Mouse (Mus musculus) thymus, postnatal 14 days (tissue): ENCODE measurements at regions not wholly inside any gene's neighbourhood (a gene's known extent, or its start where the extent isn't known, plus 50 kb on each side); places are given as distances from the start of the nearest gene placed in this dataset.

ENCODE experiments used
- DNase-seq: peaks from one replicate; pipeline ENCODE4 v3.0.0; 2021

DNA sequence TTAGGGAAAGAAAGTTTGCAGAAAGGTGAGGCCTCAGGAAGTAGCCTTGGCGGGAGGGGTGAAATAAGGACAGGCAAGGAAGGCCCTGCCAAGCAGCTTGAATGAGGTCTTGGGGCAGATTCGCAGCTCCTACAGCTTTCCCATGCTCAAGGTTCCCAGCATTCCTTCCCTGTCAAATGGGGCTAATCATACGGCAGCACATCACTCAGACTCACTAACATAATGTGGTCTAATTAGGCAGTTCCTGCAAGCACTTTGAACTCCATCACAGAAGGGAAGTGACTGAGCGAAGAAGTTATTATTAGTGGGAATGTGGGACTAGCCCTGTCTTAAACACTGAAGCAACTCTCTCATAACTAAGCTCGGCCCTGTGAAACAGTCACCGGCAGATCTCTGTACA lies 87.1 kb upstream of the Gm10260 start:
- no peak for DNase-seq

DNA sequence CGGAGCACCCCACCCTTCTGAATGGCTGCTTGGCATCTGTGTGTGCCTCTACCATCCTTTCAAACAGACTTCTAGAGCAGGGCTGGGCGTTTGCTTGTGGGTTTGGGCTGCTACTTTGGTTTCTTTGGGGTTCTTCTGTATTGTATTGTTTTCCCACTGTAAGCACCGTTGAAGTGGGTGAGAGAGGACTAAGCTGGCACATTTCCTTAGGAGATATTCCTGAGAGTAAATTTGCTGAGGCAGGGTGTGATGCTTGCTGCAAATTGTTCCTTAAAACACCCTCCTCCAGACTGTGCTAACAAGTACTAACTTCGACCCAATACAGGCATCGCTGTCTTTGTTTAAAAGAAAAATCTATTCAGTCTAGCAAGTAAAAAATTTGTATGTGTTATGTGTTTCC lies 84.7 kb upstream of the Gm10260 start:
- no peak for DNase-seq

DNA sequence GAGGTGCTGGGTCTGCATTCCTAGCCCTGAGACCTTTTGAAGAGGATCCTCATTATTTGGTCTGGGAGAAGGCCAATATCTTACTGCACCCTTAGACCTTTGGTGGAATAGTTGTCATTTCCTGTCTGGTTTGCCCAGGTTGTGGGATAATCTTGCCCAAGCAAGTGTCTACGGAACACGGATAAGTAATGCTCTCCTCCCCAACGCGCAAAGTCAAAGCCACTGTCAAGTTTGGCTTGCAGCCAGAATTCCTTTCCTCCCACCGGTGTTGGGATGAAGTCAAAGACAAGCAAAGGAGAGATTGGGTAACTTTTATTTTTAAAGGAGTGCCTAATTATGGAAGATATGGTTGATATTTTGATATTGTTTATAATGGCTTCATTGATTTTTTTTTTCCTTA lies 82.4 kb upstream of the Gm10260 start:
- no peak for DNase-seq

DNA sequence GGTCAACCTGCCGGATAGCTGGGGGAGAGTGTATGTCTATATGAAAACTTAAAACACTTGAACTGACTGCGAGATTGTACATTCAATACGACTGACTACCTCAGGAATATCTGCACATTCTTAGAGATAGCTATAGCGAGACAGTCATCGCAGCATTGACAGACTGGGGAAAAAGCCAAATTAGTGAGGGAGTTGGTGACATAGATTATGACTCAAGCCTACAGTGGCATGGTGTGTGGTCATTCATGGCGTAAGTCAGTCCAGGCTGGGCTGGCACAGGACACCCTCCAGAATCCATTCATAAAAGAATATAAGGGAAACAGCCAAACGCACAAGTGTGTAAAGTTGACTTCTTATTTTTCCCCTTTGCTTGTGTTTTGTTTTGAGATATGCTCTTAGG lies 81.1 kb upstream of the Gm10260 start:
- no peak for DNase-seq

DNA sequence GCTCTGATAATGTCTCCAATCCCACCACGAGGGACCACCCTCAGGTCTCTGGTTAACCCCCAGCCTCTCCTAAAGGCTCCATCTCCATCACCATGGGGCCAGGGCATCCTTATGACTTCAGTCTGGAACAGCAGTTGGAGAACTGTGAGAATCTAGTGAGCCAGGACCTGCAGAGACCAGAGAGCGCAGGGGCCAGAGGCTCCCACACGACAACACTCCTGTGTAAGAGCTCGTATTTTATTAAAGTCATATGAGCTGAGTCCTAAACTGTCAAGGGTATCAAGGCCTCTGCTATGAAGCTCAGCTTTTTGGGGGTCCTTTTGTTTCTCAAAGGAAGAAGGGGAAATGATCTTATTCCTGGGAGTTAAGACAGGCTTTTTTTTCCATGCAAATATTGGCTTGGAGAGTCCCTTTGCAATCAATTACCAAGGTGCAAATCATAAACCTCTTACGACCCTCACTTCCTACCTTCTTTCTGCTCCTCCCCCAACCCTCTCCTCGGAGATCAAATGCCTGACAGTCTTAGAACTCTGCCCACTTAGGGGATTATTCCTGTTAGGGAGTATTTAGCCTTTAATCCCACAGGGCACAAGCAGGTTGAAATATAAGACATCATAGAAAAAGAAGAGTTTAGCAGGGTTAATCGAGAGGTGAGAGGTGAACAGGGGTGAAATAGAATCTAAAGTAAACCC lies 79.3 kb upstream of the Gm10260 start:
- no peak for DNase-seq

DNA sequence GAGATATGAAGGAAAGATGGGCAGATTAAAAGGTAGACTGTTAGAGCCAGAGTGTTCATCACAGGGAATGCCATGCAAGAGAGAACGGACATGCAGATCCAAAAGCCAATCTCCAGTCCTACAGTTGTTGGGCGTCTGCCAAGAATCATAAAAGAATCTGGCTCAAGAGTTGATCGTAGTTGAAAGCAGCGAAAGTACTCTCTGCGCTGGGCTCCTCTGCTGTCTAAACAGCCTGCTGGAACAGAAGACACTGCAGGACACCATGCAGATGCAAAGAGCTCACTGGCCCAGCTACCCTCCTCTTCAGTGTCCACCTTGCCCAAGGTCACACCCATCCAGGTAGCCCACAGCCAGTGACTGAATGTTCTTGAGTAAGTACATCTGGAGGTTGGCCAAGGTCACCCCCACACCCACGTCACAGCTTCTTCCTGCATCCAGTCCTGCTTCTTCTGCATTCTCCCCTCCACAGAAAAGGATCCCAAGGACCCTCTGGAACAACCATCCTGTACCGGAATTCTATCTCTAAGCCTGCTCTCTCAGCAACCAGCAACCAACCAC lies 77.1 kb upstream of the Gm10260 start:
- no peak for DNase-seq

DNA sequence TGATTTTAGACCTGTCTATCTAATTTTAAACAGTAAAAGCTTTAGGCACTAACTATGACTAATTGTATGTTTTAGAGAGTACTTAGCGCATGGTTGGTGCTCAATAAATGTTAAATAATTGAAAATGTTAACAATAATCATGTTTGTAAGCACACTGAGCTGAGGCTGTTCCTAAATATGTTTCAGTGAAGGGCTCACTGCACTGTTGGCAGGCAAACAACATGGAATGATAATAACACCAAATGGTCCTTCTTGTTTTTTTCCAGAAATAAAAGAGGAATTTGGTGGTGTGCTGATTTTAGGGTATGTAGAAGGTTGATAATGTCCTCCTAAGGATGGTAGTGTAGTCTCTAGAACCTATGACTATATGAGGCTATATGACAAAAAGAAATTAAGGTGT lies 72.0 kb upstream of the Gm10260 start:
- no peak for DNase-seq

DNA sequence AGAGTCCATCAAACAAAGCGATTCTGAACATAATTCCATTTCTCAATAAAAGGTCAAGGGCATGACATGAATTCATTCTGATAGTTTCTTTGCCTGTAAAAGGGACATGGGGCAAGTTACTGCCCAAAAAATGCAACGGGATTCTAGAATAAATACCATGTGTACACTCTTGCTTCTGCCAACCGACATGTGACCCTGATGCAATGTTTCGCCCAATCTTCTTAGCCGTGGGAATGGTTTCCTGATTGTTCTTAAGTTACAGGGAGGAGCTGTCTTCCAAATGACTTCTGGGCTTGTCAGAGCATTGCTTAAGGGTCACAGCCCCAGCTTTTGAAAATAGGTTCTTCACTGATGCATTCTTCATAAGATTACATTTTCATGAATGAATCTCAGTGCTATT lies 71.4 kb upstream of the Gm10260 start:
- DNase-seq, result no peak

DNA sequence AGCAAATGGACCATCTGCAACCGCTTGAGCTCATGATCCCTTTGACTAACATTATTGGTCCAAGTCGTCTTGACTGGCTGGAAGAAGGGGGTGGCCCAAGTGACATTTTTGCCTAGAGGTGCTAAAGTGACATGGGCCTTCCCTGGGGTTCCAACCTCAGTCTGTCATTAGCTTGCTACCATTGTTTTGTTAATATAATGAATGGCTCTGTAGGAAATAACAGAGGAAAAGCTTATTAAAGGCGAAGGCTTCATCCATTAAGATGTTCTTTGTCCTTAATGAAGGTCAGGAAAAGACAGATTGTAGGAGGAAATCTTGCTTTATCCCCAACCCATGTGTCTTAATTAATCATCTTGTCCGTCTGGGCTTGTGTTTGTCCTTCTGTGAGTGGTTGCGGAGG lies 69.1 kb upstream of the Gm10260 start:
- no peak for DNase-seq

DNA sequence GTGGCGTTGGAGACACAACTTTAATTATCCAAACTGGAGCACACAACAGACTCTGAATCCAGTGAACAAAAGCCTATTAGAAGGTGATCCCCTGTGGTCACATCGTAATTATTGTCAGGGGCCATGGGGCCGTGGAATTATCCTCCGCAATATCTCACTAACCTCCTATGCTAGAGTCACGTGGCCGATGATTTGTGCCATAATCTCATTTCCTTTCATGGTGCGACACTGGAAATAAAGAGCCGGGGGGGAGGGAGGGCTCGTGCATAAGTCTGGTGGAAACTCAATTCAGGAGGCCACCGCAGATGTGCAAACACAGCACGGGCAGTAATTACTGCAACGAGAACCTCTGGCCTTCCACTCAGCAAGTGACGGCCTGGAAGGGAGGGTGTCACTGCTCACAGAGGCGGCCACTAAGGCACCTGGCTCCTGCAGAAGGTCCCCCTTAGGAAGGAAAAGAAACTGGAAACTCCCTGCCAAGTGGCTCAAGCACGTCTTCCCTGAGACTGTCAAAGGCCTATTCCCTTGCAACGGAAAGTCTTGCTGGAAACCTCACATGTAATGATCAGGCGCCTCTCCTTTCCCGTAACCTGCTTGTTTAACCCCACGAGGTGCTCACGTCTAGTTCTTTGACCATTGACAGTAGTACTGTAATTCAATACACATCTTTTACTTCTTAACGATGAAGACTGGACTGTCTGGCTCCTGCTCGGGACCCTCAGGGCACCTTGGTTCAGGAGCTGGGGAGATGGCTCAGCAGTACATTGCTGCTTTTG lies 65.6 kb upstream of the Gm10260 start:
- no peak for DNase-seq

DNA sequence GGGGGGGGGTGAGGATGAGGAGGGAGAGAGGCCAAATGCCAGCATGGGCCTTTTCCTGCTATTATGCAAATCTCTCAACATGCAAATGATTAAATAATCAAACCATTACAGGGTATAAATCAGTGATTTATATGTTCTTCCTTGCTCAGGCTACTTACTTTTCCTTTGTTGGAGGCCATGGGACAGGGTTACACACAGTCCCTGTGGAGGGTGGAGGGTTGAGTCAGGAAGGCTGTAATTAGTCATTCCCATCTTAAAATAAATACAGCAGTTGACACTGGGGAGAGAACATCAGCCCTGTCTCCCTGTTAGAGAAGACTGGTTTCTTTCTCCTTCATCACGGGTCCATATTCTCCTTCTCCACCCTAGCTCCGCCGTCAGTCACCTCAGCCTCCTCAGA lies 64.9 kb upstream of the Gm10260 start:
- no peak for DNase-seq

DNA sequence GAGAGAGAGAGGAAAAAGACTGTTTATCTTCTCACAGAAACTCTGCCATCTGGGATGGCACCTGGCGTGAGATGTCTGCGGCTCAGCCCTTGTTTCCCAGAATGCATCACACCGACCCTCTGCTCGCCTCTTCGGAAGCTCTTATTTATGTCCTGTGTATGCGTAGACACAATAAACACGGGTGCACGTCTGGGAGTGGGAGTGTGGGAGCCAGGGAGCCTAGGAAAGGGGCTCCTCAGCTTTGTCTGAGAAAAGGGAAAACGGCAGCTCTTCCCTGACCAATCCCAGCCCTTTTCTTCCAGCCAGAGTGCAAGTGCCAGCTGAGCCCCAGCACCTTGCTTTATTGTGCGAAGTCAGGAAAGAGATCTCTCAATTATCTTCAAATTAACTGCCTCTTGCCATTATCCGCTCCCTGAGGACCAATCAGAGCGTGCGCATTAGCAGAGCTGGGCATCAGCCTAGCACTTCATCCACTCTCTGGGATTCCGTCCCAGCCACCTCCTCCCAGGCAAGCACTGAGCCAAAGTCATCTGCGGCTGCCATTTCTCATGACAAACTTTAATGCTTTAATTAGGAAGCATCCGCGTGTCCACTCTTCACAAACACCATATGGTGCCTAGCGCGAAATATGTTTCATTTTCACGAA lies 63.8 kb upstream of the Gm10260 start:
- DNase-seq, result peak; percentile 70

DNA sequence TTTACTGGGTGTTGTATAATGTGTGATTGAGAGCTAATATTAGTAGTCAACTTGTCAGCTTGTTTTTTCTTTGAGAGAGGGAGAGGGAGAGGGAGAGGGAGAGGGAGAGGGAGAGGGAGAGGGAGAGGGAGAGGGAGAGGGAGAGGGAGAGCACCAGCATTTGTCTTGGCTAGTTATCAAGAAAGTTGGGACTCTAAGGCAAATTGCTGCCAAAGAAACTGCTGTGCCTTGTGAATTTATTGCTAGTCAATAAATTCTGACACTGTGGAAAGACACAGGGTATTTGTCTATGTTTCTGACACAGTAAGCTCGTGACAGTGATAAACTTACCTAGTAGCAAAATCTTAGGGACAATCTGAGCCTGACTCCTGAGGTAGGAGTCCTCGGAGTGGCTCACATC lies 61.2 kb upstream of the Gm10260 start:
- no peak for DNase-seq

DNA sequence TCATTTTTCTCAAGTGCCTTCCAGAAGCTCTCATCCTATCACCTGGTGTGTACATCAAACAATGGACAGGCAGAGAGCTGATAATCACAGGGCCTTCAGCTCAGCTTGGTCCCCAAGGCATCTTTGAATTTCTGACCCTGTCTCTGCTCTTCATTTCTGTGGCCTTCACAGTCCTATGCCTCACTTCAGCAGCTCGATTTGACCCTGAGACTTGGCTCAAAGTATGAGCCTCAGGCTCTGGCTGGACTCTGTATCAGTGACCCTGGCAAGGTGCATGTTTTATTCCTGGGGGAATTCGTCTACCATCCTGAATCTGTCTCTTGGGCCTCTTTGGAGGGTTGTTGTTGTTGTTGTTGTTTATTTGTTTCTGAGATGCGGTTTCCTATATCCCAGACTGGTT lies 60.6 kb upstream of the Gm10260 start:
- DNase-seq, result no peak

DNA sequence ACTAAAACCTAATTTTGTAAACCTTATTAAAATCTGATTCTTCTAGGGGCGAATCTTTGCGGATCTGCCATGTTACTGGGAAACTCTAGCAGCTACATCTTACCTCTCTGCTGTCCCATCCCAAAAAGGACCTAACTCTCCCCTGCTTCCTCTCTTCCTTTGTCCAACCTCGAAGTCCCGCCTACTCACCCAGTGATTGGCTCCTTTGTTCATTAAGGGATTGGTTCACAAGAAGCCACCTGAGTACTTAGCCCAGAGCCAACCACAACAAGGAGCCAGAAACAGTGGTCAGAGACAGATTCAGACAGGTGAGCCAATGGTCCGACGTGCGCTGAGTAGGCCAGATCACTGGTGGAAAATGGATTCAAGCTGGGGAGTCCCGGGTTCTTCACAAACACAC lies 60.0 kb upstream of the Gm10260 start:
- DNase-seq, result no peak

DNA sequence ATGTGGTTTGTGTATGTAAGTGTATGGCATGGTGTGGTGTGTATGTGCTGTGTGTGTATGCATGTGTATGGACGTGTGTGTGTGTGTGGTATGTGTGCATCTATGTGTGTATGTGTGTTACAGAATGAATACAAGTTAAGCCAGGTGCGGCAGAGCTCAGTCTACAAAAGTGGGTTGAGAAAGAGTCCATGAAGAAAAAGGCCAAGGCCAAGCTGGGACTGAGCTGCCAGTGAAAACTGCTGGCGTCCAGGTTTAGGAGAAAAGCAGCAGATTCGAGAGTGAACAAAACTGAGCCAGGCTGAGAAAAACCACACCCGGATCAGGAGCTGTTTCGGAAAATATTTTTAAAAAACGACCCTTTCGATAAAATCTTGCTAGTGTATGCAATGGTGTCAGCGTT lies 58.6 kb upstream of the Gm10260 start:
- DNase-seq, result no peak

DNA sequence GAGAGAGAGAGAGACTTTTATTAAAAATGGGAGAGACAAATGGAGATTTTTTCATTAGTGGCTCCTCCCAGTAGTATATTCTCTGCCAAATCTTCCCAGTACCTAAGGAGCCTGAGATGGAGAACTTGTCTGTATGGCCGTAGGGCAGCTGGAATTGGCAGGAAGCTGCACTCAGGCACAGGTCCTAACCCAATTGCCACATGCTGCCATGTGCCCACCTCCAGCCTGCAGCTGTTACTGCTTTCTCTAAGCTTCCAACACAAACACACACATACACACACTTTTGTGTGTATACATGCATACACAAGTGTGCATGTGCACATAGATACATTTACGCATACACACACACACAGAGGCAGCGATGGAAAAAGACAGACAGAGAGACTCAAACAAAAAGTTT lies 56.5 kb upstream of the Gm10260 start:
- no peak for DNase-seq
